Mouse (Mus musculus): ENCODE results near the gene Chac2. TPM values are rescaled to one million over a fixed set of nuclear protein-coding genes. Genes with fewer than 3 reads are reported as not detected.

The Chac2 gene
- total RNA-seq, 2 experiments from 2014 or later = 10.3 to 12.6 TPM

Other genes starting within 250 kb of the Chac2 start
- gene Psme4, start 214.6 kb downstream of the Chac2 start, total RNA-seq (2015) = 46.7 and 51.2 TPM in 2 replicates
- 44.1 and 49.0 TPM in 2 replicates for gene Psme4, start 214.6 kb downstream of the Chac2 start, total RNA-seq (2017)
- not detected in 2 replicates for gene Gpr75, start 101.0 kb downstream of the Chac2 start, total RNA-seq (2015)
- gene Gpr75, start 101.0 kb downstream of the Chac2 start, total RNA-seq (2017) = not detected in 2 replicates
- 13.9 and 16.8 TPM in 2 replicates for gene Asb3, start 100.9 kb downstream of the Chac2 start, total RNA-seq (2015)
- 13.7 and 20.1 TPM in 2 replicates for gene Asb3, start 100.9 kb downstream of the Chac2 start, total RNA-seq (2017)
- 43.6 and 48.1 TPM in 2 replicates for gene Erlec1, start 32.0 kb downstream of the Chac2 start, total RNA-seq (2015)
- 20.9 and 31.6 TPM in 2 replicates for gene Erlec1, start 32.0 kb downstream of the Chac2 start, total RNA-seq (2017)
- not detected in 2 replicates for gene Gm17332, start 196.1 kb upstream of the Chac2 start, total RNA-seq (2015)
- gene Gm17332, start 196.1 kb upstream of the Chac2 start, total RNA-seq (2017) = not detected in 2 replicates

Measured in megakaryocyte progenitor cell, adult 5-6 weeks (primary cell).